Mouse (Mus musculus): ENCODE results near the gene Gstm7.

Gene Gstm7

DNA sequence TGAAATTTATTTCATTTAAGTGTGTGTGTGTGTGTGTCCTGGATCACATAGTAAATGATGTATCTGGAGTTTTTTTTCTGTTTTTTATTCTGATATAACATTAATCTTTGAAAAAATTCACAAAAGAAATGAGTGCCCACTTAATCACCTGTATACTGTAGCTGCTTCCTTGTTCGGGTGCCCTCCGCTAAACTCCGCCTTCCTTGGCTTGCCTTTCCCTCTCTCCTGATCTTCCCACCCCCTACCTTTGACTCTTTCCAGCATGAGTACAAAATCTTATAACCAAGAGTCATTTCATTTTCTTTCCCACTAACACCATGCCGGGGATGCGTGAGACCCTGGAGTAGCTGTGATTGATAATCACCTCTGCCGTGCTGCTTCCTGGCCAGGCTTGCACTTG lies 511 bp upstream of the Gstm7 start:
- peak; percentile 51 to 54 for DNase-seq

GRCm38 (mm10) chr3:107931134-107931533 lies 483 bp downstream of the Gstm7 start:
- no peak for DNase-seq

- DNase-seq, result no peak
Observed at GRCm38 (mm10) chr3:107929731-107930130, 1.9 kb downstream of the Gstm7 start.

- no peak for DNase-seq
Observed at GRCm38 (mm10) chr3:107929243-107929642, 2.4 kb downstream of the Gstm7 start.

DNA sequence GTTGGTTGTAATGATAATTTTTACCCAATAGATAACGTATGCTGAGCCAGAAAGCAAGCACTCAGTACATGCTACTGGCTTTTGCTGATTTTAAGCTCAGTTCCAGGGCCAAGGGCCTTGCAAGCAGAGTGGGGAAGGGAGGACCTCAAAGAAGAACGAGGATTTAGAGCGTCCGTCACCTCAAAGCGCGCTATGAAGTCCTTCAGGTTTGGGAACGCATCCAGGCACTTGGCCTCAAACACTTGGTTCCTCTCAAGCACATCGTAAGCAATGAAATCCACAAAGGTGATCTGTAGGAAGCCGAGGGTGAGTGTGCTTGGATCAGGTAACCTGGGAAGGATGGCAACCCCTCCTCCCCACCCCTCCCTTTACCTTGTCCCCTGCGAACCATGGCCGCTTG lies 2.9 kb downstream of the Gstm7 start:
- DNase-seq, result no peak

DNA sequence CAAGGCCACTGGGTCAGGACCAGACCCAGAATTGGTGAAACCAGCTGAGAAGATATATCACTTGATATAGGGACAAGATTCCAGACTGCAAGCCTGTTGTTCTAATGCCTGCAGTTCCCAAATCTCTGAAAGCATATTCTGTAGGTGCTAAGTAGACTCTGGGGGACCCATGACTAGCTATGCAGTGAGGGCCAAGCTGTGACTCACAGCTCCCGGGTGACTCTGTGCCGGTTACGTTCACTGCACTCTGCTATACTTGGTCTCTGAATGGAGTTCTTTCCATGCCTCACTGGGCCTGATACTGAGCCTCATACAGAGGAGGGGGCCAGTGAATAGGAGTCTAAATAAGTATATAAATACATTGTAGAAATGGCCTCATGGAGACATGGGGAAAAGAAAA lies 3.8 kb downstream of the Gstm7 start:
- DNase-seq, result no peak

GRCm38 (mm10) chr3:107925335-107925734 lies 6.3 kb downstream of the Gstm7 start:
- no peak for DNase-seq

GRCm38 (mm10) chr3:107920348-107920747 lies 11.3 kb downstream of the Gstm7 start:
- no peak for DNase-seq

GRCm38 (mm10) chr3:107917783-107918408 lies 13.7 kb downstream of the Gstm7 start:
- DNase-seq, result peak; percentile 45 to 71

DNA sequence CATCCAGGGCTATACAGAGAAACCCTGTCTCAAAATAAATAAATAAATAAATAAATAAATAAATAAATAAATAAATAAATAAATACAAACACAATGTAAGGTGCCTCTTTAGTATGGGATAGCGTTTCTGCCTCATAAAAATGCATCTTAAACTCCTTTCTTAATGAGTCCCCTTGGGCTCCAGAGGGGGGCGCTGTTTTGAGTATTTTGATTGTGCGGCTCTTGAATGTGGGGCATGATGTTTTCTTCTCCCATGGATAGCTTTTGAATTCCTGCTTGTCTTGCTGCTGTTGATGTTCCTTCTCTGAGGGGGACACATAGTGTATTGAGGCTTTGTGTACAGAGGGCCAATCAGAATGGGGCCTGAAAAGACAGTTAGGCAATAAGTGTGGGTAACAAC lies 14.5 kb downstream of the Gstm7 start:
- DNase-seq, result no peak

GRCm38 (mm10) chr3:107916674-107917073 lies 14.9 kb downstream of the Gstm7 start:
- no peak for DNase-seq

- DNase-seq, result no peak
Observed at GRCm38 (mm10) chr3:107905942-107906341, 25.7 kb downstream of the Gstm7 start.

- DNase-seq, result peak; percentile 31 to 44
Observed at GRCm38 (mm10) chr3:107900955-107901673, 30.5 kb downstream of the Gstm7 start.

- DNase-seq, result peak; percentile 61 to 65
Observed at GRCm38 (mm10) chr3:107898691-107899090, 32.9 kb downstream of the Gstm7 start.

DNA sequence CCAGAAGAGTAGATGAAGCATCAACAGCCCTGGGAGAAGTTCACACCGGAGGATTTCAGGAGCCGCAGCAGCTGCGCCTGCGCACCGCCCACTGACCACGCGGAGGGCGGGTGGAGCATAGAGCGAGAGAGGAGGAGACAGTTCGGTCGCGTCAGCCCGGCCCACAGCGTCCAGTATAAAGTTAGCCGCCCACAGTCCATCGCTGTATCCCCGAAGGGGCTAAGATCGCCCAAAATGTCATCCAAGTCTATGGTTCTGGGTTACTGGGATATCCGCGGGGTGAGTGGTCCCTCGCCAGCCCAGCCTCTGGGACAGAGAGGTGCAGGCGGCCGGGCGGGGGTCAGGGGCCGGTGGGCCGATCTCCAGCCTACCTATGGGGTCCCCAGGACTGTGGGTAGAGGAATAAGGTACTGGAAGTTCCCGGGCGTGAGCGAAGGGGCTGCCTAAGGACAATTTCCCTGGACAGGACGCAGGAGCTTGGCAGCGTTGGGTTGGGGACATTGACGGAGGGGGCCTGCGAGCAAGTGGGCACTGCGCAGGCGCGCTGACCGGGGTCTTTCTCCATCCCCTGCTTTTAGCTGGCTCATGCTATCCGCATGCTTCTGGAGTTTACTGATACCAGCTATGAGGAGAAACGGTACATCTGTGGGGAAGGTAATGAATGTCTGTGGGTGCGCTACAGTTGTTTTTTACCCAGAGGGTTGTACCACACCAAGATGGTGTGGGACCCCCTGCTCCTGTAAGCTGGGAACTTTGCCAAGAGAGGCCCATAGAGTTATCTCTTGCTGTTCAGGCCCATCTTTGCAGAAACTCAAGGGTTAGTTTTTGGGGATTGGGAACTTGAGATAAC lies 35.7 kb downstream of the Gstm7 start, which contains the start of gene Gstm5:
Gene Gstm5, plus strand, starts transcription at position 102 of the 850 bp plus-strand sequence.
- DNase-seq, result peak; percentile 86

GRCm38 (mm10) chr3:107895194-107895719 lies 36.4 kb downstream of the Gstm7 start:
- no peak for DNase-seq

DNA sequence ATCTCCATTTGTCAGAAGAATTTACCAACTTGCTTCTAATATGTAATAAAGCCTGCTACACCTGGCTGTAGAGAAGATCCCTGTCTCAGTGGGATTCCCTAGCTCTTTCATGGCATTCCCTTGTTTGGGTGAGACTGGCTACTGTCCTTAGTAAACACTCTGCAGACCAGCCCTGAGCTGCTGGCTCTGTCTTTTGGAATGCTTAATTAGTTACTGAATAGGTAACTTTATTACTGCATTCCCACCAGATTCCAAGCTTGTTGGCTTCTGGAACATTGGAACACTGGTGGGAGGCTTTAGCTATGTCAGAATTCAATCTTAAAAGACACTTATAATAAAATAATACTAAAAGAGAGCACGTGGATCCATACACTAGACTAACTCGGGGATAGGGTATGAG lies 42.4 kb downstream of the Gstm7 start:
- peak; percentile 42 to 63 for DNase-seq

GRCm38 (mm10) chr3:107887674-107888495 lies 43.7 kb downstream of the Gstm7 start:
- no peak for DNase-seq

DNA sequence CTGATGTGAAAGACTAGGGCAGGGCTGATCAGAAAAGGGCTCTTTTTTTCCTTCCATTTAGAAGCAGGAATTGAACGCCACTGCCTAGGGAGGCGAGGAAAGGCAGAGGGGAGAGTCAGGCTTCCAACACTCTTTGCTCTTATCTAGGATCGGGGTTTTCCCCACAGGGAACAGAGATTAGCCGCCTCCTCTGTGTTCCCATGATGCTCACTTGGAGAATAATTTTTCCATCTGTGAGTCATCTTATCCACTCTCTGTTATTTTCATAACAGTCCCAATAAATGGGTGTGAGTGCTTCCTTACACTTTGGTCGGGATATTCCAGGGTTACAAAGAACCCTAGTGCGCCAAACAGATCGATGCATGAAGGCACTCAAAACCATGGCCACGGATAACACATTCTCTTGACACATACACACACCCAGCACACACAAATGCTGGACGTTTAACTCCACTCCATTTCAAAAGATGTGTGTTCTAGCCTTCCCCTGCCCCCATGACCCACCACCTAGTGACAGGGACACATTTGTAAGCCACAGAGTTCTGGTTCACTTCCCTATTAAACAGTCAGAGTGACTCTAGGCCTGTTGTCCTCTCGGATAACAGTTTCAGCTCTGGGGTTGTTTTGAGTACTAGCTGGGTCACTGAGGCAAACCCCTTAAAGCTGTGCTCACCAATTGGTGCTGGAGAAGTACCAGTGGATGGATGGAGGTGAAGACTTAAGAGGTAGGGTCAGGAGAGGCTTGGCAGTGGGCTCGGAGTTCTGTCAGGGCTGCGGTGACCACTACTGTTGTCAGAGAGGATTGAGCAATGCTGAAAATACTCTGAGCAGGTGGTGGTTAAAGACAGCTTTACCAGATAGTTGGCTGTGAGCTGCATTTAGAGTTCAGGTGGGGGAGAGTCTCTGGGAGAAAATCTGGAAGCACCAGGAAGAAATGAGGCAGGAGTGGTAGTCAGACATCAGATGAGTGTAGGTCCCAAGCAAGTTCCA lies 53.6 kb downstream of the Gstm7 start:
- no peak for DNase-seq

- no peak for DNase-seq
Observed at GRCm38 (mm10) chr3:107877005-107877404, 54.6 kb downstream of the Gstm7 start, which contains the start of gene Eps8l3. Gene Eps8l3 (plus strand): TSS chr3:107877229.

All from kidney, adult 8-10 months (tissue).